Mouse (Mus musculus) megakaryocyte, embryonic 14.5 days (primary cell): ENCODE results near the gene Gm36028. TPM values are rescaled to one million over a fixed set of nuclear protein-coding genes. Genes with fewer than 3 reads are reported as not detected.

ENCODE experiments used
- H3K27me3 ChIP-seq: replicated peaks from 2 replicates; pipeline ENCODE3; 2012; ENCODE audit warnings: inconsistent platforms
- H3K36me3 ChIP-seq: replicated peaks from 2 replicates; pipeline ENCODE3; 2012; ENCODE audit warnings: low read length, inconsistent platforms, mixed read lengths
- H3K4me1 ChIP-seq: 2 replicates; pipeline ENCODE4 v1.6.1; 2012; ENCODE audit warnings: inconsistent platforms
- H3K4me3 ChIP-seq: replicated peaks from 2 replicates; pipeline ENCODE3; 2012; ENCODE audit warnings: moderate library complexity, mild to moderate bottlenecking, inconsistent platforms
- H3K9me3 ChIP-seq: 2 replicates; pipeline ENCODE4 v1.6.1; 2012; ENCODE audit warnings: inconsistent platforms
- FLI1 ChIP-seq: IDR thresholded peaks from 2 replicates; pipeline ENCODE4 v1.6.1; 2012; ENCODE audit warnings: low read length, inconsistent platforms, mixed read lengths
- GATA1 ChIP-seq: IDR thresholded peaks from 3 replicates; pipeline ENCODE4 v1.6.1; 2012; ENCODE audit warnings: mixed read lengths, low read length, inconsistent platforms, borderline replicate concordance
- polyA plus RNA-seq: library from polyadenylated mRNA; stranded (reverse); fragments of >175 nt; gene quantifications from 2 replicates; pipeline ENCODE4 v1.2.3, GENCODE M21; 2012; ENCODE audit warnings: low replicate concordance; ENCODE audit not compliant: insufficient read depth

Gene Gm36028
- polyA plus RNA-seq, 1 experiment = not detected

DNA sequence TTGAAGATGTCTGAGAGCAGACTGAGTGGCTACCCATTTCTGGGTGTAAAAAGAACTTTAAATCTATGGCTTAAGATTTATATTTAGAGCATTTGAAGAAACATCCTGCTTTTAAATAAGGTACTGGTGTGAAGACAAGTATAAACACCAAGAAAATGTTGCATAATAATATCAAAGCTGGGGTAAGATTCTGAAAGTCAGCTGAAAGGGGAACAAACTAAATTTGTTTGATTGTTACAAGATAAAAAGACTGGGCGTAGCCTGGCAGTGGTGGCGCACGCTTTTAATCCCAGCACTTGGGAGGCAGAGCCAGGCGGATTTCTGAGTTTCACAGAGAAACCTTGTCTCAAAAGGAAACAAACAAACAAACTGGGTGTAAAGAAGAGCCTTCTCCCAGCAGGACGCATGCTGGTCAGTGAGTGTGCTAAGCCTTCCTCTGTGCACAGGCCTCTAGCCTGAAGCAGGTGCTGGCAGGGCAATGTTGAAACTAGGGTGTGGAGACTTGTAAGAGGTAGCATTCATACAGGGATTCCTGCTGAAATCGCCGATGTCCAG is 18.1 kb upstream of the Gm36028 start:
- peaks cover 84% of the 10 kb centered on the region for H3K36me3 ChIP-seq
- H3K4me3 ChIP-seq = no peak overlapping the region
- H3K27me3 ChIP-seq = no peaks in the 10 kb centered on the region
- no peaks in the 10 kb centered on the region for H3K9me3 ChIP-seq
- peaks cover 54% of the 10 kb centered on the region for H3K4me1 ChIP-seq
- TF ChIP-seq FLI1 = no peak

DNA sequence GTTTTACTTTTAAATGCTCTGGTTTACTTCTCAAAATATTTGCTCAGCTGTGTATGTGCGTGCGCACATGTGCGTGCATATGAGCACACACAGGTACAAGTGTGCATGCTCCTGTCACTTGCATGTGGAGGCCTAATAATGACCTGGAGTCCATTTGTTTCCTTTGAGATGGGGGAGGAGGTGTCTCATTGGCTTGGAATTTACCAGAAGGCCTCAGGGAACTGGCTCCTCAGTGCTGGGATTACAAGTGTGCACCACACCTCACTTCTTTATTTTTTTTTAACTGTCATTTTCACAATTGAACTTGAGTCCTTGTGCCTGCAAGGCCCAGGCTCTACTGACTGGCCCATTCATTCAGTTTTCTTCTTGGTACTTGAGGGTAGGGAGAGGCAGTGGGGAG is 16.5 kb upstream of the Gm36028 start:
- Histone ChIP-seq H3K4me1 (peaks cover 49% of the 10 kb centered on the region), H3K27me3 (no peaks in the 10 kb centered on the region), H3K4me3 (no peak overlapping the region), H3K36me3 (peaks cover 81% of the 10 kb centered on the region), H3K9me3 (no peaks in the 10 kb centered on the region)
- no peak for TF ChIP-seq GATA1
- no peak for TF ChIP-seq FLI1

DNA sequence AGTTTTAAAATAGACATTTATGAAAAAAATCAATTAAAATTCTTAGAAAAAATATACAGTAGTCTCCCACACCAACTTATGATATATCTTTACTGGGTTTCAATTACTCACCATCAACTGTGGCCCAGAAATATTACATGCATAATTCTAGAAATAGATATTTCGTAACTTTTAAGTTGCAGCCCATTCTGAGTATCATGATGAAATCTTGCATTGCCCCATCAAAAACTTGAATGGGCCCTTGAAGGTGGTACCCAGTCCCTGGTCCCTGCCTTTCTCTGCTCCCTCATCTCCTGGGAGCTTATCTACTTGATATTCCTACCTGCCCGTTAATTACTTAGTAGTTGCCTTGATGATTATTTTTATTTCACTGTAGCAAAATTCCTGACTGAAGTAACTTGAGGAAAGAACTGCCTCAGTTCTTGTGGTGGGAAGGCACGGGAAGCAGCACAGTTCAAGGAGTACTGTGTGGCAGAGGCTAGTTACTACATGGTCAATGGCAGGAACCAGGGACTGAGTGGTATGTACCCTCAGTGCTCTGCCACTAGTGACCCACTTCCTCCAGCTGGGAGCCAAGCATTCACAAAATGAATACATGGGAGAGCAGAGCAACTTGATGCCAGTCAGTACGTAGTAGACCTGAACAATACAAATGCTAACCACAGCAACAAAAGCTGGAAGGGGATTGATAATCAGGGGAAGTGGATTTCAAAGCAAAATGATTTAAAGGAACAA is 13.7 kb upstream of the Gm36028 start:
- no peak for TF ChIP-seq FLI1
- TF ChIP-seq GATA1 = no peak
- no peaks in the 10 kb centered on the region for H3K9me3 ChIP-seq
- peaks cover 70% of the 10 kb centered on the region for H3K36me3 ChIP-seq
- H3K27me3 ChIP-seq = no peaks in the 10 kb centered on the region
- peaks cover 48% of the 10 kb centered on the region for H3K4me1 ChIP-seq
- H3K4me3 ChIP-seq = peak overlapping the region; percentile 59

DNA sequence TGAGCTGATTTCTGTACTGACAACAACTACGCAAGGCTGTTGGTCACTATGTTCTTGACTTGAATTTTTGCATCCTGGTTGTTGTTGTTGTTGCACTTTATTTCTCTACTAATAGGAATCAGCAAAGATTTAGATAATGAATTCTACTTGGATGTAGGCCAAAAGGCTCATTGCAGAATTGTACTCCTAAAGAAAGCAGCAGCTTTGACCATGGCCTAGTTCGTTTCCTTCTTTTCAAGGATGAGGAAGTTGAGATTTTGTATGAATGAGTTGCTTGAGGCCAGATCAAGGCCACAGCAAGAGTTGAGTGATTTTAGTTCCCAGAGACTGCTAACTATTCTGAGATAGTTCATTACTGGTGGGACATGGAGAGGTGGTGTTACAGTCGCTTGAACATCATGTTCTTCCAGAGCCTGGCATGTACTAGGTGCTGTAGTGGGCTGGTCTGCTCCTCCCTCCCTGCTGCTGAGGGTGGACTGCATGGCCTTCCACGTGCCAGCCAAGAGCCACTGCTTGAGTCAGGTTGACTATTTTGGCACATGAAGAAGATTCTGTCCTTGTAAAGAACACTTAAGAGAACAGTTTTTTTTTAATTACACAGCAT is 10.3 kb upstream of the Gm36028 start:
- Histone ChIP-seq H3K4me3 (peak overlapping the region; percentile 69), H3K4me1 (peaks cover 38% of the 10 kb centered on the region), H3K9me3 (no peaks in the 10 kb centered on the region), H3K36me3 (peaks cover 37% of the 10 kb centered on the region), H3K27me3 (no peaks in the 10 kb centered on the region)
- no peak for TF ChIP-seq GATA1
- no peak for TF ChIP-seq FLI1

DNA sequence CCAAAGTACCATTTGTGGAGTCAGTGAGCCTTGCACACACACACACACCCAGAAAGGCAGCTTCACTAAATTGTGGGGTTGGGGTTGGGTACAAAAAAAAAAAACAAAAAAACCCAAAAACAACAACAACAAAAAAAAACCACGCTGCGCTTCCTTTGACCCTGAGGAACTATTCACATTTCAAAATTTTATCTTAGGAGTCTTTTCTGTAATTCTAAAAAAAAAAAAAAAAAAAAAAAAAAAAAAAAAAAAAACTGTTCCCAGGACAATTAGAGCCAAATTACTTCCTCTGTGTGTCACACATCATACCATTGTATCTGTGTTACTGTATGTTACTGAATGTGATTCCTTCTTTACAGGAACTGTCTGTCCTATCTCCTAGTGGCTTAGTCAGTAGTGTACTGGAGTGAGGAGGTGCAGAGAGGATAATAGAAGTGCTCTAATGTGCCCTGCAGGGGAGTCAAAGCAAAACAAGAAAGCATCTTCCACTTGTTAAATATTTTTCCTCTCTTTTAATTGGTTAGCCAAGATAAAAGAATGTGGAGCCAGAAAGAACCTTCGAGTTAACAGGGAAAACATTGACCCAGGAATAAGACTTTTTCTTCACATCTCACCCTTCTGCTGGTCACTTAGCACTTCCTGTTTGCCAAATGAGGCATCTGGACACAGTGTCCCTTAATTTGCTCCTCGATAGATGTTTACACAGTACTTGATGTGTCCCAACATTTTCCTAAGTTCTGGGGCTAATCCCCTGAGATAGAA is 8.7 kb upstream of the Gm36028 start:
- peak overlapping the region; percentile 98 for H3K4me3 ChIP-seq
- no peaks in the 10 kb centered on the region for H3K27me3 ChIP-seq

DNA sequence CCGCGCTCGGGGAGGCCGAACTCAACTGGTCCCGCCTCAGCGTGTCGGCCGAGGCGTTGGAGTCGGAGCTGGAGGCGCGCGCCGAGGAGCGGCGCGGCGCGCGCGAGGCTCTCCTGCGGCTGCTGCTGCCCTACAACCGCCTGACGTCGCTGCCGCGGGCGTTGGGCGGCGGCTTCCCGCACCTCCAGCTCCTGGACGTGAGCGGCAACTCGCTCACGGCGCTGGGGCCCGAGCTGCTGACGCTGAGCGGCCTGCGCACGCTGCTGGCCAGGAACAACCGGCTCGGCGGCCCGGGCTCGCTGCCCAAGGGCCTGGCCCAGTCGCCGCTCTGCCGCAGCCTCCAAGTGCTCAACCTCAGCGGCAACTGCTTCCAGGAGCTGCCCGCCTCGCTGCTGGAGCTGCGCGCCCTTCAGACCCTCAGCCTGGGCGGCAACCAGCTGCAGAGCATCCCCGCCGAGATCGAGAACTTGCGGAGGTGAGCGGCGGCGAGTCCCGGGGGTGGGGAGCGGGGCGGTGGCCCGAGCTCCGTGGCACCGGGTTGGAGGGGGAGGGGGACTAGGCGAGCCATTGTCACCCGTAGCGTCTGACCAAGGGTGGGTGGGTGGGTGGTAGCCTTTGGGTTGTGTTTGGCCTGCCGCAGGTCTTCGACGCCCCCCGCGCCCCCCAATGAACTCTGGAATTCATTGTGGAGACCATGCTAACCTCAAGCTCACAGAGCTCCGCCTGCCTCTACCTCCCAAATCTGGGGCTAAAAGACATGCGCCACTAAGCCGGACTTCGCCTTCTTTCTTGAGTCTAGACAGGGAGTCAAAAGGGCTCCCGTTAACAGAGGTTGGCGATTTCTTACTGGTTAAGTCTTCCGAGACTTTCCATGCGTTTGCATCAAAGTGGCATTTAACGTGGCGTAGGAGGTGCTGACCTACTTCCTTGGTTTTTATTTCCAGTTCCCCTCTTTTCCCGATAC is 7.8 kb upstream of the Gm36028 start:
- H3K9me3 ChIP-seq = no peaks in the 10 kb centered on the region
- no peaks in the 10 kb centered on the region for H3K27me3 ChIP-seq
- peaks cover 27% of the 10 kb centered on the region for H3K36me3 ChIP-seq
- TF ChIP-seq FLI1 (no peak), GATA1 (no peak)
- H3K4me1 ChIP-seq = peaks cover 37% of the 10 kb centered on the region
- H3K4me3 ChIP-seq = peak overlapping the region; percentile 98

More for the DNA sequence above, 8.7 kb upstream of the Gm36028 start:
- no peaks in the 10 kb centered on the region for H3K9me3 ChIP-seq
- peaks cover 29% of the 10 kb centered on the region for H3K36me3 ChIP-seq
- TF ChIP-seq GATA1 = no peak
- no peak for TF ChIP-seq FLI1
- peaks cover 37% of the 10 kb centered on the region for H3K4me1 ChIP-seq

DNA sequence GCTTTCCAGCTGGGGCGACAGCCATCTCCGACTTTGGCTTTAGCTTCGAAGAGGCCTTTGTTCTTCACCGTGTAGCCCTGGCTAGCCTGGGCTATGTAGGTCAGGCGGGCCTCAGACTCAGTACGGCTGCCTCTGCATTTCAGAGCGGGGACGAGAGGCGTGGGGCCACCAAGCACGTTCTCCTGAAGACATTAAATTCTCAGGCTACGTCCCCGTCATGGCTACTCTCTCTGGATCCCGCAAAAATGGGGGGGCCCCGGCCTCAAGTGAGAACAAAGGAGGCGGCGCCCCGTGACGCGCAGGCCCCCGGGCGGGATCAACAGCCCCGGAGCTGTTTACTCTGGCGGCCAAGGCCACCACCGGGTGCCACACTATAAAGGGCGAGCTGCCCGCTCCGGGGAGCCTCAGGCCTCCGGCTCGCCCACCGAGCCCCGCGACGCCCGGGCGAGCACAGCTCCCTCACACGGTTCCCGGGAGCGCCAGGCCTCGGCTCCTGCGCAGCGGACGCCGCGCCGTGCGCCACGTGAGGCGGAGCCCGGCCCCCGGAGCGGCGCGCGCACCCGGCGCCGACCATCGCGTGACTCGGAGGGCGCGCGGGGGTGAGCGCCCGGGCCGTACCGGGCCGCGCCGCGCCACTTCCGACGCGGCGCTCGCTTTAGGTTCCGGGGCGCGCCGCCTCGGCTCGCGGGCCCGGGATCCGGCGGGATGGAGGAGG is 7.0 kb upstream of the Gm36028 start, which contains the start of gene Lrrc58:
TSS of gene Lrrc58 (plus strand) at position 599 of the 715 bp plus-strand sequence.
- H3K27me3 ChIP-seq = no peaks in the 10 kb centered on the region
- peak within 1 kb of the TSS; percentile 98 for H3K4me3 ChIP-seq
- TF ChIP-seq GATA1 (no peak), FLI1 (no peak)
- H3K36me3 ChIP-seq = peaks cover 20% of the 10 kb centered on the region
- H3K9me3 ChIP-seq = no peaks in the 10 kb centered on the region
- H3K4me1 ChIP-seq = peaks cover 45% of the 10 kb centered on the region

DNA sequence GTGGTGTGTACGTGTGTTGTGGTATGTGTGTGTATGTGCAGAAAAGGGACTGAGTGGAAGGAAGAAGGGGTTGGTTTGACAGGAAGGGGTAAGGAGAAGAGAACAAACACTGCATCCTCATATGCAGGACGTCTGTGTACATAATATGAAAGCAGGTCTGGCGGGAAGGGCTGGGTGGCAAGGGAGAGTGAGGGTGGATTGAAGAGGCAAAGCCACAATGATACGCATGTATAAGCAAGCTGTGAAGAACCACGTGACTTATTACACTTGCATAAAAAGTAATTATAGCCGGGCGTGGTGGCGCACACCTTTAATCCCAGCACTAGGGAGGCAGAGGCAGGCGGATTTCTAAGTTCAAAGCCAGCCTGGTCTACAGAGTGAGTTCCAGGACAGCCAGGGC is 4.9 kb upstream of the Gm36028 start:
- TF ChIP-seq FLI1 (no peak), GATA1 (no peak)
- Histone ChIP-seq H3K36me3 (peaks cover 2% of the 10 kb centered on the region), H3K4me1 (peaks cover 34% of the 10 kb centered on the region), H3K9me3 (peaks cover 6% of the 10 kb centered on the region), H3K27me3 (no peaks in the 10 kb centered on the region), H3K4me3 (no peak overlapping the region)

DNA sequence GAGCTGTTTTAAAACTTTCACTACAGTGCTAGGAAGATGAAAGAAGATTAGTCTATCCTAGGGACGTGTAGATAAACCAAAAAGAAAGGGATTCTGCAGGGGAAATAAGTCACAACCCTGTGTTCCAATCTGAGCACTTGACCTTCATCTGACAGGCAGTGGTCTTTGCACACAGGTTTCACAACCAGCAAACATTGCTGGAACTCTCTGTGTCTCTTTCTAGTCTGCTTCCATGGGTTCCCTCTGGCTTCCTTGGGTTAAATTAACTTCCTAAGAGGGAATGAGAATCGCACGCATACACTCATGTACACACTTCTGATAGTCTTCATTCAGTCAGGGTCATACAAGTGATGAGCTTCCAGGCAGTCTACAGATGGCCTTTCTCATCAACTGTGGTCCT is 2.9 kb upstream of the Gm36028 start:
- TF ChIP-seq FLI1 = no peak
- TF ChIP-seq GATA1 = no peak
- Histone ChIP-seq H3K36me3 (no peaks in the 10 kb centered on the region), H3K9me3 (peaks cover 6% of the 10 kb centered on the region), H3K4me3 (no peak overlapping the region), H3K27me3 (no peaks in the 10 kb centered on the region), H3K4me1 (peaks cover 21% of the 10 kb centered on the region)
